Mouse (Mus musculus) stomach, postnatal 0 days (tissue): Measurements from ENCODE around the gene Abhd10.

Experiments used
- CTCF ChIP-seq: IDR thresholded peaks from 2 replicates; pipeline ENCODE4 v1.5.1; 2016; ENCODE audit warnings: antibody characterized with exemption, low read depth, mild to moderate bottlenecking, moderate library complexity
- EP300 ChIP-seq: optimal IDR thresholded peaks from 2 replicates; pipeline ENCODE3; 2016; ENCODE audit warnings: antibody characterized with exemption

- no peak for TF ChIP-seq EP300
- no peak for TF ChIP-seq CTCF
Measured at GRCm38 (mm10) chr16:45722460-45722951, 20.2 kb downstream of the Abhd10 start.
